Mouse (Mus musculus) cortical plate, adult 2 months (tissue): ENCODE measurements around the gene Pigl.

Experiments used
- CTCF ChIP-seq: fragments of 200-500 bp; IDR thresholded peaks from 2 replicates; pipeline ENCODE4 v1.5.1; 2011; ENCODE audit warnings: mild to moderate bottlenecking, control low read depth, low read length; ENCODE audit not compliant: insufficient read depth; ENCODE audit errors: extremely low read depth
- POLR2A ChIP-seq: fragments of 200-500 bp; IDR thresholded peaks from 2 replicates; pipeline ENCODE4 v1.6.1; 2011; ENCODE audit warnings: mild to moderate bottlenecking, low read length, control low read depth; ENCODE audit not compliant: insufficient read depth; ENCODE audit errors: extremely low read depth

DNA sequence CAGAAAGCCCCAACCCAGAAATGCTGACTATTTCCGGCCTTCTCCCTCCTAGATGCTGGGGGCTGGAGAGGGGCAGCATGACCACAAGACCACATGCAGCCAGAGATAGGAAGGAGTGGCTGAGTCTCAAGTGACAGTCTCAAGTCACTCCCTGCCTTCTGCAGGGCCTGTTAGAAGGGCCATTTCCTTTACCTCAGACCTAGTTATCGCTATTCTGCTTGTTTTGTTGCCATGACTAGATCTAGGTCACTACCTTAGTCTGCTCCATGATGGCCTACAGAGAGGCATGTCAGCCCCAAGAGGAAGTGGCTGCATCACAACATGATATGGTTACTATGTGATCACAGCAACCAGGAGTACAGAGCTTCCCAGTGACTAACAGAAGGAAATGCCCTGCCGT lies 8.3 kb downstream of the Pigl start:
- TF ChIP-seq POLR2A (no peak), CTCF (no peak)
